In the genomic region with DNA sequence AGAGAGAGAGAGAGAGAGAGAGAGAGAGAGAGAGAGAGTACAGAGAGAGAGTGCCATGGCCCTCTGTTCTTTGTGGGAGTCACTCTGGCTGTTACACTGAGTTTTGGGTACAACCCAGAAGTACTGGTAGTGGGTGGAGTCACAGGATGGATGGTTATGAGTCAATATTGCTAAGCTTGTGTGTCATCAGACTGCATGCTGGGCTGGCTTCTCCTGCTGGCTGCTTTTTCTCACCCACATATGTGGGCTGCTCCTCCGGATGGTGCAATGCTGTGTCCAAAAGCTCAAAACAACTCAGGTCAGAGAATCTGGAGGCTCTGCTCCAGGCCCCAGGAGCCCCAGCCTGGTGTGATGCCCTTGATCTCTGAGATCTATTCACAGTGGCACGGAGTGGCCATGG, we compare ENCODE assay signal across 8 mouse cellular contexts.
DNase-seq lines count a peak whose midpoint lies in the region; ATAC-seq lines count a peak whose summit lies in the region.

No protein-coding gene starts in this region.

- no peaks in the 10 kb centered on the region for H3K9me3 ChIP-seq in limb, embryonic 15.5 days
- H3K9me3 ChIP-seq in limb, embryonic 10.5 days (replicated peaks) = no peaks in the 10 kb centered on the region
- H3K9me3 ChIP-seq in embryonic facial prominence, embryonic 10.5 days = no peaks in the 10 kb centered on the region

- no peak for DNase-seq in limb, embryonic 10.5 days (ENCODE audit: low spot score)
- DNase-seq in adrenal gland, postnatal 14 days = peak; percentile 77
- peak; percentile 90 for DNase-seq in induced T-regulatory cell, adult 2 months (ENCODE audit: low read depth)
- DNase-seq in kidney, postnatal 25 days = no peak
- no peak for DNase-seq in embryonic facial prominence, embryonic 10.5 days (ENCODE audit: low spot score)

- peak overlapping the region; percentile 38; the same call in 1 of the 2 replicates for H3K27ac ChIP-seq in limb, embryonic 15.5 days
- no peak overlapping the region for H3K27ac ChIP-seq in limb, embryonic 10.5 days
- H3K27ac ChIP-seq in macrophage = peak overlapping the region; percentile 72
- no peak overlapping the region for H3K27ac ChIP-seq in embryonic facial prominence, embryonic 10.5 days (replicated peaks)

- peaks cover 98% of the 10 kb centered on the region for H3K79me2 ChIP-seq in macrophage (ENCODE audit: inconsistent target)

- no peak overlapping the region for H3K9ac ChIP-seq in limb, embryonic 15.5 days

- peaks cover 48% of the 10 kb centered on the region for H3K4me1 ChIP-seq in limb, embryonic 15.5 days
- peaks cover 47% of the 10 kb centered on the region for H3K4me1 ChIP-seq in limb, embryonic 10.5 days
- peaks cover 68% of the 10 kb centered on the region for H3K4me1 ChIP-seq in embryonic facial prominence, embryonic 10.5 days

- no peak for ATAC-seq in limb, embryonic 15.5 days (ENCODE audit: insufficient number of reproducible peaks, low FRiP score, low TSS enrichment, low read depth)
- no peak for ATAC-seq in megakaryocyte-erythroid progenitor cell, adult 5-6 weeks (replicated peaks; ENCODE audit: low FRiP score, low TSS enrichment, poor library complexity, severe bottlenecking)

- whole genome bisulfite sequencing in limb, embryonic 15.5 days = 74% methylated on average over 2 of the region's 2 CpGs
- WGBS in limb, embryonic 10.5 days = 95% methylated on average over 2 of the region's 2 CpGs
- WGBS in macrophage (ENCODE audit: missing documents) = 44% methylated on average over 2 of the region's 2 CpGs
- WGBS in embryonic facial prominence, embryonic 10.5 days = 95% methylated on average over 2 of the region's 2 CpGs

- peaks cover 21% of the 10 kb centered on the region for H3K36me3 ChIP-seq in limb, embryonic 15.5 days
- H3K36me3 ChIP-seq in limb, embryonic 10.5 days = peaks cover 79% of the 10 kb centered on the region
- peaks cover 15% of the 10 kb centered on the region for H3K36me3 ChIP-seq in macrophage (ENCODE audit: inconsistent target)
- H3K36me3 ChIP-seq in embryonic facial prominence, embryonic 10.5 days (replicated peaks) = peaks cover 70% of the 10 kb centered on the region

- H3K4me3 ChIP-seq in limb, embryonic 15.5 days = no peak overlapping the region
- H3K4me3 ChIP-seq in limb, embryonic 10.5 days = no peak overlapping the region
- no peak overlapping the region for H3K4me3 ChIP-seq in macrophage (ENCODE audit: inconsistent target)
- H3K4me3 ChIP-seq in embryonic facial prominence, embryonic 10.5 days = no peak overlapping the region

- no peaks in the 10 kb centered on the region for H3K27me3 ChIP-seq in limb, embryonic 15.5 days
- H3K27me3 ChIP-seq in limb, embryonic 10.5 days (ENCODE audit: low read depth, poor library complexity, severe bottlenecking) = no peaks in the 10 kb centered on the region
- no peaks in the 10 kb centered on the region for H3K27me3 ChIP-seq in embryonic facial prominence, embryonic 10.5 days (replicated peaks; ENCODE audit: low read depth, poor library complexity, severe bottlenecking)

- H3K4me2 ChIP-seq in limb, embryonic 15.5 days = no peak overlapping the region

Comparison
In these comparisons a context has a peak if more than half of its experiments do, and no peak if none do; other contexts are left out.
1. H3K27ac ChIP-seq: peak in limb, embryonic 15.5 days (single experiment) and macrophage (single experiment); none in limb, embryonic 10.5 days (single experiment) and embryonic facial prominence, embryonic 10.5 days (single experiment).
2. DNase-seq: peak in adrenal gland, postnatal 14 days (single experiment) and induced T-regulatory cell, adult 2 months (single experiment); none in limb, embryonic 10.5 days (single experiment), kidney, postnatal 25 days (0 of 2) and embryonic facial prominence, embryonic 10.5 days (single experiment).